Mouse (Mus musculus): ENCODE results near the gene Rfk. TPM values are rescaled to one million over a fixed set of nuclear protein-coding genes. Genes with fewer than 3 reads are reported as not detected.

Rfk gene
- polyA plus RNA-seq, 1 experiment from 2014 or later, result 88.3 TPM

DNA sequence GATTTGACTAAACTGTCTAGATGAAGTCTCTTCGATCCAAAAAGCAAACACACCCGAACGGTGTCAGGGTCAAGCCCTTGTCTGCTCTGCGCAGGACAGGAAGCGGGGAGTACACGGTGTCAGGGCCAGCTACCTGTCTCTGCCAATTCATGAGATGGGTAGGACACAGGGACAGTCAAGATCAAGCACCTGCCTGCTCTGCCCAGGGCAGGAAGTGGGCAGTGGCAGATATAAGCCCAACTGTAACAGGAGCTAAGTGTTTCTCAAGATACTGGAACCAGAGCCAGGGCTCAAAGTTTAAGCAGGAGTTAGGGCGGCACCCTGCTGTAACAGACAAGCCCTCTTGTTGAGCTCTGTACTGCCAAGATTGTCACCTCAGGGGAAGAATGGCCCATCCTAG is 49.7 kb downstream of the Rfk start:
- no peak overlapping the region for H3K9ac ChIP-seq (ENCODE audit: low read depth, low read length)
- no peak overlapping the region for H3K27ac ChIP-seq (ENCODE audit: low read depth, low read length)
- H3K27me3 ChIP-seq (replicated peaks; ENCODE audit: control insufficient read depth, insufficient read depth, low read length), result no peaks in the 10 kb centered on the region
- H3K4me1 ChIP-seq (replicated peaks; ENCODE audit: control insufficient read depth, insufficient read depth, low read length), result no peaks in the 10 kb centered on the region
- no peaks in the 10 kb centered on the region for H3K36me3 ChIP-seq (ENCODE audit: control insufficient read depth, insufficient read depth, low read length)
- no peaks in the 10 kb centered on the region for H3K9me3 ChIP-seq (ENCODE audit: control insufficient read depth, low read length)
- ATAC-seq (replicated peaks; ENCODE audit: low FRiP score) (no peak), DNase-seq (ENCODE audit: low spot score) (no peak)
- WGBS, result 68% methylated on average over 7 of the region's 7 CpGs
- H3K4me3 ChIP-seq (ENCODE audit: low read depth, low read length), result no peak overlapping the region
- no peak overlapping the region for H3K4me2 ChIP-seq

Other genes starting within 250 kb of the Rfk start
- 26.0 and 28.8 TPM in 2 replicates for gene Gcnt1, start 21.2 kb upstream of the Rfk start, polyA plus RNA-seq (2014; fragmentation: Nextera tagmentation; extraction: Ambion mirVana)

Data from liver, embryonic 11.5 days (tissue).